Mouse (Mus musculus) G1E (cell line): Measurements from ENCODE around the gene Ttbk2.

Source experiments
- CTCF ChIP-seq: IDR thresholded peaks from 2 replicates; pipeline ENCODE4 v1.5.1; 2012; ENCODE audit warnings: low read depth, low read length, inconsistent platforms, mixed read lengths
- GATA1 ChIP-seq: IDR thresholded peaks from 2 replicates; pipeline ENCODE4 v1.6.1; 2012; ENCODE audit warnings: borderline replicate concordance, low read length, inconsistent platforms, mixed read lengths
- TAL1 ChIP-seq: conservative IDR thresholded peaks from 2 replicates; pipeline ENCODE4 v1.6.1; 2012; ENCODE audit warnings: low read depth, low read length, inconsistent platforms, mixed read lengths

DNA sequence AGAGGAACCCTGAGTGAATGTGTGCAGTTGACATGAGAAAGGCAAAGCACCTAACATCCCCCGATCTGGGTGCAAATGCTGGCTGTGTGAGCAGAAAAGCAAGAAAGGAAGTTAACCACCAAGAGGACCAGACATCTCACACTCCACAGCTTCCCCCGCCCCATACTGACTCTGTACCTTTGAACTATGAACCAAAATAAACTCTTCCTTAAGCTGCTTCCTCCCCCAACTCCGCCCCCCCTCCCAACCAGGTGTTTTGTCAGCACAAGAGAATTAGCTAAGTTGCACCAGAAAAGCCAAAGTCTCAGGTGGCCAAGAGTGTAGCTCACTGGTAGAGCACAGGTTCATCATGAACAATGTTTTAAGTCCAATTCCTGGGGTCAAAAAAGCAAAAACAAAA, 2.7 kb upstream of the Ttbk2 start:
- TF ChIP-seq TAL1 (no peak), CTCF (no peak), GATA1 (no peak)
